Mouse (Mus musculus): Measurements from ENCODE around the gene Trpm6. TPM values are rescaled to one million over a fixed set of nuclear protein-coding genes. Genes with fewer than 3 reads are reported as not detected.

Gene Trpm6
- total and polyA plus RNA-seq, 3 experiments: 0.01 TPM; not detected in 2

DNA sequence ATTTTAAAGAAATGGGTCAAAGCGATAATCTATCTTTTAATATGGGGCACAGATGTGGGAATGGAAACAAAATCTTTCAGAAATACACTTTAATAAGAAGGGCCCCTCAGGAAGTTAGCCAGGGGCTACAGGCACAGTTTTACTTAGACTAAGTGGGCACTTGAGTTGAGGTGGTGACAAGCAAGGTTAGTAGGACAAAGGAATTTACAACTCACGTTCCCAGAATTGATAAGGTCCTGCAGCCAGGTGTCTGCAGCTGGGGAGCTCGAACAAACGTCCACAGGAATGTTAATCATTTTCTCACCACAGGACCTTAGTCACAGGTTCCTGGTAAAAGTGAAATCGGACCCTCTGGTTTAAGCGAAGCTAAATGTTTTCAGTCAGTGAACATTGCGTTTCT is 18.7 kb upstream of the Trpm6 start:
- H3K4me1 ChIP-seq (ENCODE audit: control insufficient read depth in 1 of 2, insufficient read depth in 2 of 2, low read length in 2 of 2): peaks cover 7 to 15% of the 10 kb centered on the region in 2 experiments
- DNase-seq (ENCODE audit: low read depth, low spot score): no peak
- H3K4me3 ChIP-seq (ENCODE audit: control insufficient read depth in 1 of 2, insufficient read depth in 1 of 2, low read depth in 2 of 2, low read length in 2 of 2): no peak overlapping the region
- no peak overlapping the region for H3K27ac ChIP-seq (ENCODE audit: control insufficient read depth, low read depth, low read length)
- H3K27me3 ChIP-seq (ENCODE audit: control insufficient read depth in 1 of 2, insufficient read depth in 2 of 2, low read length in 2 of 2): no peaks in the 10 kb centered on the region
- H3K9me3 ChIP-seq (replicated peaks; ENCODE audit: insufficient read depth, low read length): no peaks in the 10 kb centered on the region
- H3K36me3 ChIP-seq (ENCODE audit: control insufficient read depth in 1 of 2, insufficient read depth in 2 of 2, low read length in 2 of 2): peaks cover 0 to 20% of the 10 kb centered on the region in 2 experiments; a peak in 2 of 4 replicates
- no peak overlapping the region for H3K9ac ChIP-seq (ENCODE audit: control insufficient read depth, low read depth, low read length, poor library complexity, severe bottlenecking)
- H3K79me2 ChIP-seq (ENCODE audit: control insufficient read depth, insufficient read depth, low read length, poor library complexity): no peaks in the 10 kb centered on the region
- TF ChIP-seq MXI1 (IDR thresholded peaks at IDR 0.05; ENCODE audit: low read depth, low read length): no peak
- TF ChIP-seq ZNF384 (IDR thresholded peaks at IDR 0.05; ENCODE audit: low read depth, low read length): no peak
- no peak for TF ChIP-seq MEF2A (IDR thresholded peaks at IDR 0.05; ENCODE audit: extremely low read depth, insufficient replicate concordance, low read depth, low read length, poor library complexity, severe bottlenecking)
- no peak for TF ChIP-seq GABPA (IDR thresholded peaks at IDR 0.05; ENCODE audit: low read depth, low read length)
- TF ChIP-seq POLR2AphosphoS2 (IDR thresholded peaks at IDR 0.05; ENCODE audit: low read length): no peak
- TF ChIP-seq NRF1 (IDR thresholded peaks at IDR 0.05; ENCODE audit: insufficient read depth, low read depth, low read length, poor library complexity, severe bottlenecking): no peak
- TF ChIP-seq USF2 (IDR thresholded peaks at IDR 0.05; ENCODE audit: borderline replicate concordance in 1 of 2, insufficient read depth in 1 of 2, low read depth in 1 of 2, low read length in 2 of 2): no peak

DNA sequence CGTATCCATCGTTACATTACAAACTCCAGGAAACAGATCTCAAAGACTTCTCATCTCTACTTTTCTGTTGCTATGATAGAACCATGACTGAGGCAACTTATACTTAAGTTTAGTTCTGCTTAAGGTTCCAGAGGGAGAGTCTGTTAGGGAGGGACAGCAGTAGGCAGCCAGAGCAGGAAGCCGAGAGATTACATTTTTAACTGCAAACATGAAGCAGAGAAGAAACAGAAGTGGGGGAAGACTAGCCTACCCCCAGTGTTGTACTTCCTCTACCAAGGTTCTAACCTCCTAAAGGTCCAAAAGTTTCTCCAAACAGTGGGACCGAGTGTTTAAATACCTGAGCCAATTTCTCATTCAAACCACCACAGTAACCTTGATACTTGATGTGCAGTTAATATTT is 13.9 kb upstream of the Trpm6 start:
- TF ChIP-seq RCOR1 (IDR thresholded peaks at IDR 0.05; ENCODE audit: low read depth, low read length) (peak; percentile 34; the same call in 1 of the 2 replicates), EP300 (IDR thresholded peaks at IDR 0.05; ENCODE audit: low read depth in 1 of 2, low read length in 2 of 2) (peak; percentile 88 to 91), POLR2A (IDR thresholded peaks at IDR 0.05; ENCODE audit: control insufficient read depth in 1 of 2, insufficient read depth in 1 of 2, low read depth in 1 of 2, low read length in 2 of 2, poor library complexity in 1 of 2) (no peak), NELFE (IDR thresholded peaks at IDR 0.05; ENCODE audit: low read depth, low read length) (no peak), TBP (IDR thresholded peaks at IDR 0.05; ENCODE audit: low read depth, low read length) (peak; percentile 39; the same call in 1 of the 2 replicates), SIN3A (IDR thresholded peaks at IDR 0.05; ENCODE audit: low read length) (0 out of 2 replicates have a peak, but pooled peaks have one; percentile 11), TAL1 (IDR thresholded peaks at IDR 0.05; ENCODE audit: low read length) (peak; percentile 54), SMC3 (IDR thresholded peaks at IDR 0.05; ENCODE audit: low read depth, low read length) (no peak), GATA1 (IDR thresholded peaks at IDR 0.05; ENCODE audit: low read depth, low read length) (peak; percentile 79), MXI1 (IDR thresholded peaks at IDR 0.05; ENCODE audit: low read depth, low read length) (no peak), MYB (IDR thresholded peaks at IDR 0.05; ENCODE audit: low read depth, low read length) (0 out of 2 replicates have a peak, but pooled peaks have one; percentile 57), HCFC1 (IDR thresholded peaks at IDR 0.05; ENCODE audit: low read depth, low read length) (0 out of 2 replicates have a peak, but pooled peaks have one; percentile 32), ETS1 (IDR thresholded peaks at IDR 0.05; ENCODE audit: low read depth, low read length) (0 out of 2 replicates have a peak, but pooled peaks have one; percentile 23), ZC3H11A (IDR thresholded peaks at IDR 0.05; ENCODE audit: low read depth, low read length) (no peak), USF2 (IDR thresholded peaks at IDR 0.05; ENCODE audit: borderline replicate concordance in 1 of 2, insufficient read depth in 1 of 2, low read depth in 1 of 2, low read length in 2 of 2) (no peak), USF1 (IDR thresholded peaks at IDR 0.05; ENCODE audit: low read depth, low read length) (no peak), TCF12 (IDR thresholded peaks at IDR 0.05; ENCODE audit: low read depth, low read length) (peak; percentile 71; the same call in 1 of the 2 replicates)
- H3K9me3 ChIP-seq (replicated peaks; ENCODE audit: insufficient read depth, low read length): no peaks in the 10 kb centered on the region
- peaks cover 0 to 31% of the 10 kb centered on the region in 2 experiments; a peak in 2 of 4 replicates for H3K36me3 ChIP-seq (ENCODE audit: control insufficient read depth in 1 of 2, insufficient read depth in 2 of 2, low read length in 2 of 2)
- peaks cover 6 to 23% of the 10 kb centered on the region in 2 experiments for H3K4me1 ChIP-seq (ENCODE audit: control insufficient read depth in 1 of 2, insufficient read depth in 2 of 2, low read length in 2 of 2)
- DNase-seq (ENCODE audit: low read depth, low spot score): peak; percentile 87
- peak overlapping the region; percentile 72 for H3K27ac ChIP-seq (ENCODE audit: control insufficient read depth, low read depth, low read length)
- no peaks in the 10 kb centered on the region for H3K79me2 ChIP-seq (ENCODE audit: control insufficient read depth, insufficient read depth, low read length, poor library complexity)
- no peaks in the 10 kb centered on the region for H3K27me3 ChIP-seq (ENCODE audit: control insufficient read depth in 1 of 2, insufficient read depth in 2 of 2, low read length in 2 of 2)
- peak overlapping the region; percentile 7; the same call in 1 of the 2 replicates for H3K9ac ChIP-seq (ENCODE audit: control insufficient read depth, low read depth, low read length, poor library complexity, severe bottlenecking)
- no peak overlapping the region for H3K4me3 ChIP-seq (ENCODE audit: control insufficient read depth in 1 of 2, insufficient read depth in 1 of 2, low read depth in 2 of 2, low read length in 2 of 2)
